Mouse (Mus musculus): ENCODE data around the gene Pgc.

Pgc gene

DNA sequence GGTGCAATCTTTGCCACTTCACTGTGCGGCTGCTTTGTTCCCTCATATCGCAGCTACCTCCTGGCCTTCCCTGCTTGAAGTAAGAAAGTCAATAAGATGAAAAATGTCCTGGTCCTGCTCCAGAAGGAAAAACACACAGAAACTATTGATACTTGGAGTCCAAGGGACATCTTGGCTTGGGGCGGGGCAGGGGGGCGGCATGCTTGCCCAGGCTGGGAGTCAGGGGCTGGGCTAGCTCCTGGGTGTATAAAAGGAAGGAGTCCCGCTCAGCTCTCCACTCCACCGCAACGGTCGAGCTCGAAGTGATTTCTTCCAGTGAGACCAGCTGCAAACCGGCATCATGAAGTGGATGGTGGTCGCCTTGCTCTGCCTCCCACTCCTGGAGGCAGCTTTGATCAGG, at the start of gene Pgc:
TSS of gene Pgc (plus strand) at position 277 of the 400 bp plus-strand sequence.
- DNase-seq (ENCODE audit: low read depth, low spot score): no peak

- DNase-seq (ENCODE audit: low read depth, low spot score): no peak
Observed at GRCm38 (mm10) chr17:47678238-47678637, 48.4 kb upstream of the Pgc start.

GRCm38 (mm10) chr17:47678702-47679101, 47.9 kb upstream of the Pgc start:
- DNase-seq (ENCODE audit: low read depth, low spot score): no peak

DNA sequence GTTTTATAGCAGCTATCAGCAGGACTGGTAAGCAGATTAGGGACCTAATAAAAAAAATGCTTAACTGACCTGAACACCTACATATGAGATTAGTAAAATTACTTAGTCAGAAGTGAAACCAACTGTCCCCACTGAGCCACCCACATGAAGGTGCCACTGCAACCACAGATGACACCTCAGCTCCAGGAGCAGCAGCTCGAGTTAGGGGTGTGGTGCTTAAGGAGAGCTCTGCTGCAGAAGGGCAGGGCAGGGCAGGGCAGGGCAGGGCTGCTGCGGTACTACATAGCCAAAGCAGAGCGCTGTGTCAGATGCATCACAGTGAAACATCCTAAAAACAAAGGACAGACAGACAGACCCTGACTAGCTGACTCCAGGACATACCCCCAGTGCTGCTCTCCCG, 43.8 kb upstream of the Pgc start:
- DNase-seq (ENCODE audit: low read depth, low spot score): no peak

DNA sequence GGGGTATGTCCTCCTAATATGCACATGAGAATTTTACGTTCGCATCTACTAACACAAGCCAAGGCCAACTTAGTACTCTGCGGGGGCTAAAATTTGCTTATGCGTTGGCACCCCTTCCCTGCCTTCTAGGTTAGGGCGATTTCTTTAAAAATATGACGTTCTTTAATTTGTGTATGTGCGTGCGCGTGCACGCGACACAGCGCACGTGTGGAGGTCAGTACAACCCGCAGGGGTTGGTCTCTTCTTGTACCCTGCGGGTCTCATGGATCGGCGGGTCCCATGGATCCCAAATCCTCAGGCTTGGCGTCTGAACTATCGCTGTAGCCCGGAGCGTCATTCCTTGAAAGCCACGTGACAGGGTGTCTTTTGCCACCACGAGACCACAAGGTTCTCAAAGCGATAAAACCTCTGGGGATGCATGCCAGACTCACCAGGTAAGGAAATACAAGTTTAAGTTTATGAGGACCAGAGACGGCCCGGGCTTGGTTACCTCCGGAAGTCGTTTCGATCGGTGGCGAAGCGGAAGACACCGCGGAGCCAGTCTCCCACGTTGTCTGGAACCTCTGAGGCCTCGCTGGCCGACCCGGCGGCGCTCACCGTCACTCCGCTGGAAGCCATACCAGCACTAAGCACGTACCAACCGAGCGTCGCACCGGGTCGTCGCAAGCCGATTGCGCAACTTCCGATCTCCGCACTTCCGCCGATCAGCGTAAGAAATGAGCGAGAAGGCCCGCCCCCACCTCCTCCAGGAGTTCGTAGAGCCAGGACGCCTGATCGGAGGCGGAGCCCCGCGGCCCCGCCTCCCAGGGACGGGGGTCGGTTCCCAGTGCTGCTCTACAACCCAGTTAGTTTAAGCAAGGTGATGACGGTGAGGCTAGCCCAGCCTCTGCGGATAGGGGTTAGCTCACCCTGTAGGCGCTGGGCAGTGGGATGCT, 39.0 kb upstream of the Pgc start:
- peak; percentile 96 for DNase-seq (ENCODE audit: low read depth, low spot score)

DNA sequence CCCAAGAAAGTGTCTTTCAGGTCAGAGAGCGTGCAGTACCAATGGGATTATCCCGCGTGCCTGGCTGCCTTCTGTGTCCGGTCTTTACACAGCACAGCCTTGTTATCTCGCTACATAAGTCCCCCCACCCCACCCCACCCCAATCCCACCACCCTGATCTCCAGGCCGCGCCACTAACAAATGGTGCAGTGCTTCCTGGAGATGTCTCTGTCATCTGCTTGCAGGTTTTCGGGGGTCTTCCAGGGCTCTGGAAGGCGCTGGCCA, 38.4 kb upstream of the Pgc start, which contains the start of gene Tomm6:
TSS of gene Tomm6 (minus strand) at position 43 of the 264 bp plus-strand sequence.
- DNase-seq (ENCODE audit: low read depth, low spot score): no peak

GRCm38 (mm10) chr17:47688608-47689575, 37.8 kb upstream of the Pgc start, which contains the start of gene Frs3:
Frs3 (plus strand) TSS chr17:47689030.
- DNase-seq (ENCODE audit: low read depth, low spot score): peak; percentile 65

DNA sequence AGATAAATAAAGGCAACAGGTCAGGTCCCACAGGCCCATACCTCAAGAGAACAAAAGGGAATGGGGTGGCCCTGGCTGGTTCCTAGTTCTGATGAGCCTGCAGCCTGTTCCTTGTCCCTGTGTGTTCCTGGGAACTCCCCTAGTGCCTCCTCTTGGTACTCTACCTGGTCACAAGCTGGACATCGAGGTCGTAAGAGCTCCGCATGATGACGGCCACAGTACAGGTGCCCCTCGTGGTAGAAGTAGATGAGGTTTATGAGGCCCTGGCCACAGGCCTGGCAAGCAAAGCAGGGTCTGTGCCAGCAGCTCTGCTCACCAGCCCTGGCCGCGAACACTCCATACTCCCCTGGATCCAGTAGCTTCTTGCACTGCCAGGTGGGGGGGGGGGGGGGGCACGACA, 36.7 kb upstream of the Pgc start:
- no peak for DNase-seq (ENCODE audit: low read depth, low spot score)

- DNase-seq (ENCODE audit: low read depth, low spot score): no peak
Observed at GRCm38 (mm10) chr17:47691650-47692049, 35.0 kb upstream of the Pgc start.

DNA sequence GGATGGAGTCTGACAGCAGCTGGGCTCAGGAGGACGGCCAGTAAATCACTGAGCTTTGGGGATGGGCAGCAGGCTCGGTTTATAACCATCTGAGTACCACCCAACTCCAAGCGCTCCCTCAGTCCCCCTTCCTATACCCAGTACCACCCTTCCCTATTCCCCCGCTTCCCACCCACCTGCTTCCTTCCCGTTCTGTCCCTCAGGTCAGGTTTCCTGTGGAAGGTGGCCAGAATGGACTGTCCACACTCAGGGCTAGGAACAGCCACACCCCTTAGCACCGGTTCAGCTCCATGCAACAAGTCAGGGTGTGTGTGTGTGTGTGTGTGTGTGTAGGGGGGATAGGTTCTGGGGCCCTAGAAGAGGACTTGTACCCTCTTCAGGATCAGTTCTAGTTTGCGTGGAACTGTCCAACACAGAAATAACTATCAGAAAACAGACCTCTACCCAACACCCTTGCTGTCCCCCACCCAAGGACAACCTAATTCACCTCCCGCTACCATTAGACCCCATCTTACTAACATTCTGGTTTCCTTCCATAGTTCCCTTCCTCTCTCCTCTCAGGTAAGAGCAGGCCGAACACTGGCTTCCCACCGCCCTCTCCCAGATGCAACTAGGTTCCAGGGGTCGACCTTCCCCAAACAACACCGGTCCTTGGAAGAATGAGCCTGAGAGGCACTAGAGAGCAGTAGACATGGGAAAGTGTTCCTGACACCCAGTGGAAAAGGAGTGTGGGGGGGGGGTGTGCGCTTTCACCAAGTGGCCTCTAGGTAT, 32.8 kb upstream of the Pgc start:
- DNase-seq (ENCODE audit: low read depth, low spot score): no peak

DNA sequence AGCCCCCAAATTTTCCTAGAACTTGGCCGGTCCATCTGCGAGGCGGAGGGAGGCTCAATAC, 32.4 kb upstream of the Pgc start, which contains the start of gene Gm21981:
TSS of gene Gm21981 (minus strand) at position 14 of the 61 bp plus-strand sequence.
- no peak for DNase-seq (ENCODE audit: low read depth, low spot score)

DNA sequence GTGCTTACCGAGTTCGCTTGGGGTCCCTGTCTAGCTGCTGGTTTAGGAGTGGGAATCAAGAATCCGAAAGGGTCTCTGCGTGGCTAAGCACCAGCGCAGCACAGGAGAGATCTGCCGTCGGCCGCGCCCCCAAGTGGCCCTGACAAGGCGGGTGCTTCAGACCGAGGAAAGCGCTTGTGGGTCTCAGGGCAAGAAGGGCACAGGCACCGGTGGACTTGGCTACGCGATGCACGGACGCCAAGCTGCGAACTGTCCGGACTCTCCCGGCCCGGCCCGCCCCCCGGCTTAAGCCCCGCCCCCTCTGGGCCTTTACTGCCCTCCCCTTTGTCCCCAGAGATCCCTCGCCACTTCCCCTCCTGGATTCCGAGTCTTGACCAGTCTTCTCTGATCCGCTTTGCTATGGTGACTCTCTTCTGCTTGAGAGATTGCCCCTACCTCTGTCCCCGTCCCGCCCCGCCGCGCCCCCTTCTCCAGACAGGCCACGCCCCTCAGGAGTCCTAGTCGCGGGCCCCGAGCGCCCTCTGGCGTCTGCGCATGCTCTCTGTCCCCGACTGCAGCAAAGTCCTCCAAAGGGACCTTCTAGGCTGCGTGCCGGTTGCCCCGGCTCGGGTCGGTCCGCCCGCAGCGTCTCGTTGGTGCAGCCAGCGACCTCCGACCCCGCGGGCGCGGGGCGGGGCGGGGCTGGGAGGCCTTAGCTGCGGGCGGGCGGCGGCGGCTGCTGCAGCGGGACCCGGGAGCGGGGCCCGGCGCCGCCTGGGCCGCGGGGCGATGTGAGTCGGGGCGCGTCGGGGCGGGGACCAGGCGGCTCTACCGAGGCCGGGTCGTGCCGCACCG, 31.9 kb upstream of the Pgc start, which contains the start of gene Prickle4:
TSS of gene Prickle4 (minus strand) at position 234 of the 834 bp plus-strand sequence.
- peak; percentile 96 for DNase-seq (ENCODE audit: low read depth, low spot score)

- DNase-seq (ENCODE audit: low read depth, low spot score): no peak
Observed at GRCm38 (mm10) chr17:47695337-47695710, 31.3 kb upstream of the Pgc start.

DNA sequence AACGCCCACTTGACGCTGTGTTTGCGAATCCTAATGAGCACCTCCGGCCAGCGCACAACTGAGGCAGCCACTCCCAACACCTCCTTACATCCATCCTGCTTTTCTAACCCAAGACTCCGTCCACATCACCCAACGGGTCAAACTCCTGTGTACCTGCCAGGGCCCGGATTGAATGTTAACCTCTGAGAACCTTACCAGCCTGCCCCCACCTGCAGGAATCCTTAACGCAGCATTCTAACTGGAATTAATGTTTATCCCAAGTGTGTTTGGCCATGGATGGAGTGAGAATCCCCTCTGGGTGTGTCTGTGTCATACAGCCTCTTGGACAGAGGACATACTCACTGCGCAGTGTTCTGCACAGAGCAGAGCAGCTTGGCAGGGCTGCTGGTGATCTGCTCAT, 28.5 kb upstream of the Pgc start:
- no peak for DNase-seq (ENCODE audit: low read depth, low spot score)

- DNase-seq (ENCODE audit: low read depth, low spot score): no peak
Observed at GRCm38 (mm10) chr17:47699055-47699454, 27.6 kb upstream of the Pgc start.

DNA sequence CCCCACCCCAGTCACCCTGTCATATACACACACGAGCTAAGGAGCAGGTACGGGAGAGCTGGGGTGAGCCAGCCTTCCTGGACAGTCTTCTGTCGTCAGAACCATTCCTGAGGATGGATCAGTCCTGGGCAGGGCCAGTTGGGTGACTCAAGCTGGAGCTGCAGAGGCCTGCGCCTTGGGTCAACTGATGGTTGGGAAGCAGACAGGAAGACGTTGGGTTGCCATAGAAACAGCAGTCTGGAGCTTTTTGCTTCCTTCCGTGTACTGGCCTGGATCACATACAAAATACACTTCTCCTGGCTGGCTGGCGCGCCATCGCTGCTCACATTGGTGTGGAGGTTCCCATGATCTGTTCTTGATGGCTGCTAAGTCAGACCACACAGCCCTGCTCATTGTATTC, 24.8 kb upstream of the Pgc start:
- DNase-seq (ENCODE audit: low read depth, low spot score): no peak

- DNase-seq (ENCODE audit: low read depth, low spot score): no peak
Observed at GRCm38 (mm10) chr17:47702548-47703345, 23.9 kb upstream of the Pgc start.

- DNase-seq (ENCODE audit: low read depth, low spot score): no peak
Observed at GRCm38 (mm10) chr17:47703556-47703955, 23.1 kb upstream of the Pgc start.

- no peak for DNase-seq (ENCODE audit: low read depth, low spot score)
Observed at GRCm38 (mm10) chr17:47704692-47705091, 21.9 kb upstream of the Pgc start.

- DNase-seq (ENCODE audit: low read depth, low spot score): no peak
Observed at GRCm38 (mm10) chr17:47706196-47706595, 20.4 kb upstream of the Pgc start.
